Mouse (Mus musculus): ENCODE results near the gene Zmiz1.

Gene Zmiz1

DNA sequence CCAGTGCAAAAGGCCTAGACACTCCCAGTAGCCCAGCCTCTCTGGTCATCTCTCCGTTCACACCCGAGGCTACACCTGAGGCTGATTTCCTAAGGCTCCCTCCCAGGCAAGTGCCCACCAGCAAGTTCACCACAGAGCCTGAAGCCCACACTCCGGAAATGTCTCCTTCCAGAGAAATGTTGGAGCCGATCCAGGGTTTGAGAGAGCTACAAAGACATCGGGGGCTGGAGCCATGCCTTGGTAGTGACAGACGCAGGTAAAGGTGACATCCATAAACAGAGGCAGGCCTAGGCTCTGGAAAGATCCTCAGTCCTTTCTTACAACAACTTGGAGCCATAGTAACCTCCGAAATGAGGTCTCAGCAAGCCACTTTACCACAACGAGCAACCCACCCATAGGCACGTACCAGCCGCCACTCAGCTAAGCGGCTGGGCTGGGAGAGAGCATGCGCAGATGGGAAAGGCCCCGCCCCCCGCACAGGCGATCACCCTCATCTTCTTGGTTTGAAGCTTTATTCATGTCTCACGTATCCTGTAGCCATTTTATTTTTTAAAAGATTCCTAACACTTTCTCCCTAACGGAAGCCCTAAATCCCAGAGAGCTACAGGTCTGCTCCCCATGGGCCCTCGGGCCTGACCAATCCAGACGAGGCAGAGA lies 206.5 kb downstream of the Zmiz1 start:
- in situ Hi-C loops (cut with MboI, MseI) = no loop called here

DNA sequence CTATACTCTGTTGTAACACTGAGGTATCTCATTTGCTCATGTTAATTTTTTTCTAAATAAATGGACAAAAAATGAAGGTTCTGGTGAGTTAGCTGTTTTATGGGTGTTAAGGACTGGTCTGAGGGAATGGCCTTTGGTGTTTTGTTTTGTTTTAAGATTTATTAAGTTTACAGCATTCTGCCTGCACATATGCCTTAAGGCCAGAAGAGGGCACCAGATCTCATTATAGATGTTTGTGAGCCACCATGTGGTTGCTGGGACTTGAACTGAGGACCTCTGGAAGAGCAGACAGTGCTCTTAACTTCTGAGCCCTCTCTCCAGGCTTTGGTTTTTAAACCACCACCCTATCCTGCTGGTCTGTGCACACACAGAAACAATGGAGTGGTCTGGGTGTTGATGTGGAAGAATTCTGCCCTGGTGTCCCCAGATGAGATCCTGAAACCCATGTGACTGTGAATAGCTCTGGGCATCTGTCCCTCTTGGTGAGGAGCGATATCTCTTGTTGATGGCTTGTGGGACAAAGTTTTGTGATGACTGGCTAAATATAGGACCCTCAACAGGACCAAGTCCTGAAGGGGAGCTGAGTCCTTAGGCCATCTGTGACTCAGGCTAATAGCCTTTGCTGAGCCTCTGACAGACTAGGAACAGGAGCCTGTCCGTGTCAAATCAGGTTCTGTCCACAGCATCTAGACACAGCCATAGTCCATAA lies 207.8 kb downstream of the Zmiz1 start:
- in situ Hi-C loops (cut with MboI, MseI) = no loop called here

DNA sequence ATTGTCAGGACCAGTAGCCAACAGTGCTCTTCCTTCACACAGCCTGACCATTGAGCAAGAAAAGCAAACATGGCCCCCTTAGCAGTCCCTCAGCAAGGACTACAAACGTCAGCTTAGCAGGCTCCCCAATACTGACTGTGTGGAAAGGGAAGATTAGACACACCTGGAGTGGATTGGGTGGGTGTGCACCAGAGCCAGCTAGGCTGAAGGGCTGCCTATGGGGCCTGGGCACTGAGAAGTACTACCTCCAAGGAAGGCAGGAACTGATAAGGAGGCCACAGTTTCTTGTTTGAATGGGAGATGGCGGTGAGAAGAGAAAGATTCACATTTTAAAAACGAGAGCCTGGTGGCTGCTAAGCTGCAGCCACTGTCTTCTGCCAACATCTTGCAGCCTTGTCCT lies 208.6 kb downstream of the Zmiz1 start:
- in situ Hi-C loops (cut with MboI, MseI) = no loop called here

DNA sequence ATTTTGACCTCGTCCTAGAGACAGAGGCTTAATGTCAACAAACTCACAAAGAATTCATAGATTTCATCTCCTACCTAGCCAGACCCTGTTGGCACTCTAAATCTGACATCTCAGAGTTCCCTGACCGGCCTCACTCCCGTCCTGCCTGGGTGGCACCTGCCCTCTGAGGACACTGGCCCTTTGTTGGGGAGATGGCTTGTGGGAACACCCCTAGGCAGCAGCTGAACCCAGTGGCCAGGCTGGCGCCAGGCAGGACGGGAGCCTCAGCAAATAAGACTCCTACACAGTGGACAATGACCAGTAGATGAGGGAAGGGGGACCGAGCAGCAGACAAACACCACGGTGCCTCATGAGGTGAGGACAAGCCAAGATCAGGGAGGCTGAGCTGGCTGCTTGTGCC lies 220.6 kb downstream of the Zmiz1 start:
- in situ Hi-C loops (cut with MboI, MseI) = no loop called here

DNA sequence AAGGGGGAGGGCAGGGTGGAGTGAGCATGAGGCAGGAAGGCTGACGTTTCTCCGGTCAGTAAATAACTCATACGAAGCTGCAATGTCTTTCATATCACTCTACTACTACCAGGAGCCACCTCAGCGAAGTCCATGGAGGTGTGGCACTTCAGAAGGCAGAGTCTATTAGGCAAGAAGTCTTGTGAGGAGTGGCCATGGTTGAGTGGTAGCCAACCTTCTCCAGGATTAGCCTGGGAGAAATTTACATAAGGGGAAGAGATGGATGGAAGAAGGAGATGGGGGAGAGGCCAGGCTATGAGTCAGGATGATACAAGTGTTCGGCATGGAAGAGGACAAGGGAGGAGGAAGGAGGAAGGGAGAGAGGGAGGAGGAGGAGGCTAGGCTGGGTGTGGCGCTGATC lies 223.0 kb downstream of the Zmiz1 start:
- in situ Hi-C loops (cut with MboI, MseI) = no loop called here

DNA sequence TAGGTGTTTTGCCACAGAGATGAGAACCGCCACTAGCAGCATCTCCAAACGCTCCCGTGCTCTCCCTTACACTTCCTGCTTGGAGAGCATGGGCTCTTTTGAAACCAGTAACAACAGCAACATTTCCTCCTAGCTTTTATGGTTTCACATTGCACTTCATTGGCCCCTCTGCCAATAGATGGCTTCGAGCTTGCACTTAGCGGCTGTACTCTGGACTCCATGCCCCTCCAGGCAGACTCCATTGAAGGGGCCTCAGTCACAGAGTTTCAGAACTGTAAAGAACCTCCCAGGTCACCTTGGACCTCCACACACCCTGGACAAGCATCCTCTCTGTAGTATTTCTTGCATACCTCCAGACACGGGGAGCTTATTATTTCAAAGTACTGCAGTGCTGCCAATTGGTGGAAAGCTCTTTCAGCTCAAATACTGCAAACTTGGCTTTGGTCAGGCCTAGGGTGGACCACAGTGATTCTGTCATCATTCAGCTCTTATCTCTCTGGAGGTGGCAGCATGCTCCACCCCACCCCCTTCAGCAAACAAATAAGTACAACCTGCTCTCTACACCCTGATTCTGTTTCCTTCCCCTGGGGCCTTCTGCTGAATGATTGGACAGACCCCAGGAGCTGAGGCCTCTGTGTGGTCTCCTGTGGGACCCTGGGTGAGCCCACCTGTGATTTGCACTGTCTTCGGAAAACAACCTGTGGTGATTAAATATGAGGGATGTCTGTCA lies 227.4 kb downstream of the Zmiz1 start:
- in situ Hi-C loops (cut with MboI, MseI) = no loop called here

DNA sequence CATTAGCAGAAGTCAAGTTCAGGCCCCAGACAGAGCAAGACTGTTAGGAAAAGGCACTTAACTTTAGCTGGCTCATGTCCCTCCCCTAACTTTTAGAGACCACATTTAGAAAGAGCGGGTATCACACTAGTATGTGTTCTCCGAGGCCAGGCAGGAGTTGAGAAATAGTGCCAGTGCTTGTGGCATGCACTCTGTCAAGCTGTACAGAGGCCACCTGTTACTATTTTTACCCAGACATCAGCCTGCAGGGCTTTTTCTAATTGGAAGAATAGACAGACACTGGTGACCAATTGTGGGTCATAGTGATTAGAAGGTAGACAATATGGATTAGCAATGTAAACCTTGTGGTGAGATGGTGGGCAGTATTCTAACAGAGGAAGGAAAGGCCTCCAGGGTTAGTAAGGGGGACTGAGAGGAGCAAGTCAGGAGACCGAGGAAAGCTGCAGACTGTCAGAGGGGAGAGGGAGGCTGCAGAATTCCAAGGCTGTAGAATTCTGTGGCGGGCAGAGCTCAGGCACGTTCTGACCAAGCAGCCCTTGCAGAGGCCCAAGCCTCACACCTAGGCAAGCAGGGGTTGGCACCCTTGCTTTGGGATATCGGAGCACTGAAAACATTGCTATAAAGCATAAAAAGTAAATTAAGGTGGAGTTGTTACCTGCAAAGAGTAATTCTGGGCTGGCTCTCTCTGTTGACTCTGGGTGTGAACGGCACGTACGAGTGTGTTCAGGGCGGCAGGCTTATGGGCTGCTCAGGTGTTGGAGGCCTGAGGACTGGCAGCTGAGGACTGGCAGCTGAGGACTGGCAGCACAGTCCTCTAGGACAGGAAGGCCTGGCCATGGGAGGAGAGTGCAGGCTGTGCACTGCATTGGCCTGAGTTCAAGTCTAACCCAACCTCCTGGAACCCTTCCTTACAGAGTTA lies 228.3 kb downstream of the Zmiz1 start:
- in situ Hi-C loops (cut with MboI, MseI) = no loop called here

DNA sequence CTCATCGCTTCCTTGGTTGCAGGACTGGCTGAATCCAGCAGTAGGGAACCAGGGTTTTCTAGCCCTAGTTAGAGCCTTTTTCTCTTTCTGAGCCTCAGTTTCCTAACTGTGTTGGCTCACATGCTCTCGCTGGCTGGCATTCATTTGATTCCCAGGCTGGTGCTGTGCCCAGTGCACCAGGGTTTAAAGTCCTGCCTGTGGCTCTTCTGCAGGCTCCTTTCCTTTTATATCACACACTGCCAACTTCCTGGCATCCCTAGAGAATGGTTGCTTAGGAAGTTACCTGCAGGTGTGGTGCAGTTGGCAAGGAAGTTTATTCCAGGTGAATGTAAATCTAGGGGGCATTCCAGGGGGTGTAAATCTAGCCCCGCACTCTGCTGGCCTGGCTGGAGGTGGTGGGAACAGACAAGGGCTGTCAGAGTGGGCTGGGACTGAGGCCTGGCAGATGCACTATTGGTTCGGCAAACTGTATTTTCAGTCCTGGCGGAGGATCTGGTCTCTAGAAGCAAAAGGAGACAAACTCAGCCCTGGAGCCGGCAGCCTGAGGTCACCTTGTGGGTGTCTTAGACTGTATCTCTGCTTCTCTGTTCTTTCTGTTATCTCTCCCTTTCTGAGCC lies 234.4 kb downstream of the Zmiz1 start:
- in situ Hi-C loops (cut with MboI, MseI) = no loop called here

DNA sequence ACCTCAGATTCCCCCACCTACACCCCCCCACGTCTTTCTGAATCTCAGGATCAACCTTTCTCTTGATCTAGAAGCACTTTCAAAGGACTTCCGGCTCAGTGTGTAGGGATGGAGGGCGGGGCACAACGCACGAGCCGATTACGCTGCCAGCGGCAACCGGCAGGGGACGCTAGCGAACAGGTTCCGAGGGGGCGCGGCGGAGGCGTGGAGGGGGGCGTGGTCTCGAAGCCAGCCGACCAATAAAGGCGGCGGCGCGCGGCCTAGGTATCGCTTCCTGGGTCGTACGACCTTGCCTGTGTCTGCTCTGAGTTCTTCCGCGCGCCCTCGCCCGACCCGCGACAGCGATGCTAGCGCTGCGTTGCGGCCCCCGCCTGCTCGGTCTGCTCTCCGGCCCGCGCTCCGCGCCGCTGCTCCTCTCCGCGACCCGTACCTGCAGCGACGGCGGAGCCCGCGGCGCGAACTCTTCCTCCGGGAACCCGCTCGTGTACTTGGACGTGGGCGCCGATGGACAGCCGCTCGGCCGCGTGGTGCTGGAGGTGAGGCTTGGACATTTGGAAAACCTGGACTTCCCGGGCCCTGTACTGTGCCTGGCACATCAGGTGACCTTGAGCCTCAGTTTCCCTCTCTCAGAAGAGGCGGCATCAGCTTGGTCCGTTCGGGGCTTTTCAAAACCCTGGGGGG lies 235.0 kb downstream of the Zmiz1 start, which contains the start of gene Ppif:
Ppif (plus strand) TSS at position 267 of the 681 bp plus-strand sequence.
- in situ Hi-C loops (cut with MboI, MseI) = no loop called here

DNA sequence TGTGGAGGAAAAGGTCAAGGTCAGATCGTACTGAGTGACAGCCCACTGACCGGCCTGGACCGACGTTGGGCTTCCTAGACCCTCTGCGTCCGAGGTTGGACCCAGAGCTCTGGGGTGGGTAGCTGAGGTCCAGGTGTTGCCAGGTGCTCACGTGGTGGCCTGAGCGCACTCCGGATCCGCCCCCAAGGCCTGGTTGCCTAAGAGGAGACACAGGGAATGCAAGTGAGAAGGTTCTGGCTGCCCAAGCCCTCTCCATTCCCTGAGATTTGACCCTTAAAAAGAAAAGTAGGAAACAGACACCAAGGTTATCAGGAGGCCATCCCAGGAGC lies 235.5 kb downstream of the Zmiz1 start:
- in situ Hi-C loops (cut with MboI, MseI) = no loop called here

DNA sequence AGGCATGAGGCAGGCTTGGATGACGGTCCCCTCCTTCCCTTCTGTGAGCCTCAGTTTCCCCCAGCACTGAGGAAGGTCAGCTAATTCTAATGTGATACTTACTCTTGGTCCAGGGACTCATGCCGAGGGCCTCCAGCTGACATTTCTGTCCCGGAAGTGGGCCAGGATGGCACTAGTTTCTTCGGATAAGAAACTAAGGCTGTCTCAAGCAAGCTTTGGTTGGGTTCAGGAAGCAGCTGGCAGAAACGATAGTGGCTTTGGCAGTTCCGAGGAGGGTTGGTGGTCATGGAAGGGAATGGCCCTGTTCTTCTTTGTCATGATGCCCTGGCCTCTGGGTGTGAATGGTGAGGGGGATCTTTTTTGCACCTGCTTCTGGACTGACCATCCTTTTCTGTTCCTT lies 236.1 kb downstream of the Zmiz1 start:
- in situ Hi-C loops (cut with MboI, MseI) = no loop called here

DNA sequence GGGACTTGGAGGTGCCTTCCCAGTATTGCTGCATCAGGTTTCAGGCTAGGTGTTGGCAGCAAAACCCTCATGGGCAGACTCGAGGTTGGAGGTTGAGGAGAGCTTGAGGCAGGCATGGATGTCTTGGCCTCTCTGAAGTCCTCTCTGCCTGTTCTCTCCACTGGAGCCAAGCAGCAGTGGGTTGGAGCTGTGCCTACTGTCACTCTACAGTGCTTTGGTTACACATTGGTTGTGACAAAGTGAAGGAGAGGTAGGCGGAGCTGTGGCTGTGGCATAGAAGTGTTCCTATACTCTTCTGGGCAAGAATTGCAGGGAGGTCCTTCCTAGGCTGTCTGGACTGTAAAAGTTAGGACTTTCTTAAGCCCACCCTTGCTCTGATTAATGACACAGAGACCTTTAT lies 237.4 kb downstream of the Zmiz1 start:
- in situ Hi-C loops (cut with MboI, MseI) = no loop called here

DNA sequence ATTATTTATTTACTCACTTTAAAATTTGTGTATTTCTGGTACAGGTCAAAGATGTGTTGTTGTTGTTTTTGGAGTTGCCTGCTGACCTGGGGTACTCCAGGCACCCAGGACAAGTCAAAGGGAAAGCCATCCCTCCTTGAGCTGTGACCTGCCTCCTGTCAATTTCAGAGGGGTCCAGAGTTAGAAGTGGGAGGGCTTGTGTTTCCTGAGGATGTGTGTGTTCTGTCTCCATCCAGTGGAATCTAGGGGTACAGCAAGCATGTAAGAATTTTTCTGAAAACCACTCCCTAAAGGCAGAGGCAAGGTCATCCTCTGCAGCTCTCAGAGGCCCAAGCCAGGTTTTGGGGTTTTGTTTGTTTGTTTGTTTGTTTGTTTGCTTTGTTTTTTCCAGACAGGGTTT lies 243.0 kb downstream of the Zmiz1 start:
- in situ Hi-C loops (cut with MboI, MseI) = loop anchor here (25.0 kb wide), 1 partner anchor 460 kb away; no protein-coding TSS in a partner anchor

DNA sequence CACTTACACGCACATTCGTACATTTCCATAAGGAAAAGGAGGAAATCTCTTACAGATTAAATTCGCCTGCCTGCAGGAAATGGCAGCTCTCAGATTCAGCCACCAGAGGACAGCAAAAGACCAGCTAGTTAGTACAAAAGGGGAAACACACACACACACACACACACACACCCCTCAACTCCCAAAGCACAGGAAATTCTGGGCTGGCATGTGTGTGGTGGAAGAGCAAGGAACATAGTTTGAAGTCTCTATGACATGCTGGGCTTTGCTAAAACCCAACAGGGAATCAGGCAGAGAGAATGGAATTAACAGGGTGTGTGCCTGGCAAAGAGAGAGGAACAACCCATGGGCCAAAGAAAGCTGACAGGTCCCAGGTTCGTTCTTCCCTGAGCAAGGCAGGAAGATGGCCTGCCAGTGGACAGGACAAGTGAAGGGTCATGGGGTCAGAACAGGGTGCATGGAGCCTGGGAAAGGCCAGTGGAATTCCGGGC lies 248.8 kb downstream of the Zmiz1 start:
- in situ Hi-C loops (cut with MboI, MseI) = loop anchor here (25.0 kb wide), 1 partner anchor 455 kb away; no protein-coding TSS in a partner anchor

DNA sequence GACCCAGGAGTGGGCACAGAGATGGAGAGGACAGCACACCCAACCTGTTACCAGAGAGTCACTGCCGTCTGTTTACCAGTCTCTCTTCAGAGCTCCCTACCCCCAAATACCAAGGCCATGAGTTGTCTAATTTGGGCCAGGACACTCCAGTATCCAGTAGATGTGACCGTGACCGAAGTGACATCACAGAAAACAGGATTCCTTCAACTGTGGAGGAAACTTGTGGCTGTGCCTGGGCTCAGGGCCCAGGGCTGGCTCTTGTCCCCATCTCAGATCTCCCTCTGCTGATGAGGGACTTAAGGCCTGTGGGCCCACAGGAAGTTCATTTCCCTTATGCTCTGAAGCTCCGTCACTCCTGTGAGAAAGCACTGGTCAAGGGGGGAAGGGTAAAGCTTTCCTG lies 249.5 kb downstream of the Zmiz1 start:
- in situ Hi-C loops (cut with MboI, MseI) = loop anchor here (25.0 kb wide), 1 partner anchor 454 kb away; no protein-coding TSS in a partner anchor

DNA sequence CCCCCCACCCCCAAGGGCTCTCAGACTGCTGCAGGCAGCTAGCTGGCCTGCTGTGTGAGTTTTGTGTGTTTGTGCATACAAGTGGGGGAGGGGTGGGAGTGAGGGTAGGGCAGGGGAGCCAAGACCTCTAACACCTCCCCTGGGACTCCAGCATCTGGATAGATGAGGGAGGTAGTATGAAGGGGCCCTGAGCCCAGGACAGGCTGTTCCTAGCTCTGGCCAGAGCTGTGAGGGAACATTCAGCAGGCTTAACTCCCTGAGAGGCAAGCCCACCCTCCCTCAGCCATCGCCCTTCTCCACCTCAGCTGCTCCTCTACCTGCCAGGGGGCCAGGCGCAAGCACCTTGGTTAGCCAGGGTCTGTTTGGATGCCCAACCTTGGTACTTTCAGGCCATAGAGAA lies 249.9 kb downstream of the Zmiz1 start:
- in situ Hi-C loops (cut with MboI, MseI) = loop anchor here (25.0 kb wide), 1 partner anchor 453 kb away; no protein-coding TSS in a partner anchor

DNA sequence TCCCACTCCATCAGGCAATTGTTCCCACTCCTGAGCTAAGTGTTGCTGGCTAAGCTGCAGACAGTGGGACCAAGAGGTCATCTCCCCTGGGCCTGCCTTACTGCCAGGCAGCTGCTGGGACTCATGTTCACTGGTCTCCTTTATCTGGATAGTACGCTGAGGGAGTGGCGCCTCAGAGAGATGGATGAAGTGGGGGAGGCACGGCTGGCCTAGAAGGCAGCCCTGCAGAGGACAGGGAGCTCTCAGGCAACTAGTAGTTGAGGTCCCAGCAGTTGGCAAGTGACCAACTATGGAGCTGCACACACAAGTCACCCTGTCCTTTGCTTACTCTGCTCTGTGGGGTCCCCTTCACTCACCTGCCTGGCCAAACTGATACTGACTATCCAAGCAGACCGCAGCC lies 251.1 kb downstream of the Zmiz1 start:
- in situ Hi-C loops (cut with MboI, MseI) = loop anchor here (25.0 kb wide), 1 partner anchor 452 kb away; no protein-coding TSS in a partner anchor

DNA sequence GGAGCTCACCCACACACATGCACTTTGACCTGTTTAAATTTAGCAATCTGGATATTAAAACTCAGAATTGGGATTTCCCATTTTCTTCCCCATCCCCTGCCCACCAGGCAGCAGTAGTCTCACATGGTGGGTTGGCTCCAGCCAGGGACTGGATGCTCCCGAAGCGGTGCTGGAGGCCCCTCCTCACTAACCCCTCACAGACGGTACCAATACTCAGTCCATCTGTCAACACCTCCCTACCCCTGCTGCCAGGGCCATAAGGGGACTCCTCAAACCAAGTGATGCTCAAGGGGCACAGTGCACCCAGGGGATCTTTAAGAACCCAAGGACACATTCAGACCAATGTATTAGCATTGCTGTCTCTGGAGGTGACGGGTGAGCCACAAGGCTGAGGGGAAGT lies 251.7 kb downstream of the Zmiz1 start:
- in situ Hi-C loops (cut with MboI, MseI) = loop anchor here (25.0 kb wide), 1 partner anchor 452 kb away; no protein-coding TSS in a partner anchor

DNA sequence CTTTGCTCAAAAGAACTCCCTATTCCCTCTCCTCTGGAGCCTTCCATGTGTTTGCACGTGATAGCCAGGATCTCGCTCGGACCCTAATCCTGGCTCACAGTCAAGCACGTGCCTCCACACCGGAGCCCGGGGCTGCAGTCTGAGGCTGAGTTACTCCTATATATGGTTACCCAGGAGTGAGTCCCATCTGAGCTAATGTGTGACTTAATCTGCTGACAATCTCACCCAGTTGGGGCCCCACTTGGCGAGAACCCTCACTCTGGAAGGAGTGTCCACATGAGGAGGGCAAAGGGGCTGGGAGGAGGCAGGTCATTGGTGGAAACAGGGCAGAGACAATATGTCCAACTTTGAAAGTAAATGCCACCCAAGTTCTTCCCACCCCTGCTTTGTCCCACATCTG lies 252.2 kb downstream of the Zmiz1 start:
- in situ Hi-C loops (cut with MboI, MseI) = loop anchor here (25.0 kb wide), 1 partner anchor 451 kb away; no protein-coding TSS in a partner anchor

DNA sequence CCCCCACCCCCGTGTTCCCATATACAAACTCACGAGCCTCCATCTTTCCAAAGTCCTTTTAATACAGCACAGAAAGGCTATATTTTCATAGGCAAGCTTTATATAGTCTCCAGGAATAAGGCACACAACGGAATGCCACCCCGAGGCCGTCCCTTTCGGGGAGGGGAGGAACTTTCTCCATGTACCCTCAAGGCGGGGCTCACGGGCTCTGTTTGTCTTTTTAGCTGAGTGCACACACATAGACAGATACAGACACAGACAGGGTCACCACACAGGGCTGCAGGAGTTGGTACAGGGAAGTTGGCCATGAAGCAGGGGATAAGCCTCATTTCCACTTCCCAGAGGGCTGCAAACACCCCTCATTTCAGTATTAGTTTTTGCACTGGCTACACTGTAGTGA lies 252.6 kb downstream of the Zmiz1 start:
- in situ Hi-C loops (cut with MboI, MseI) = loop anchor here (25.0 kb wide), 1 partner anchor 451 kb away; no protein-coding TSS in a partner anchor

Data from T-helper 1 cell (primary cell).